Mouse (Mus musculus) 416B (cell line): ENCODE results near the gene Gm10153.

ENCODE experiments used
- DNase-seq: peaks from one replicate; pipeline ENCODE4 v3.0.0; 2011; ENCODE audit warnings: low read depth

The Gm10153 gene

DNA sequence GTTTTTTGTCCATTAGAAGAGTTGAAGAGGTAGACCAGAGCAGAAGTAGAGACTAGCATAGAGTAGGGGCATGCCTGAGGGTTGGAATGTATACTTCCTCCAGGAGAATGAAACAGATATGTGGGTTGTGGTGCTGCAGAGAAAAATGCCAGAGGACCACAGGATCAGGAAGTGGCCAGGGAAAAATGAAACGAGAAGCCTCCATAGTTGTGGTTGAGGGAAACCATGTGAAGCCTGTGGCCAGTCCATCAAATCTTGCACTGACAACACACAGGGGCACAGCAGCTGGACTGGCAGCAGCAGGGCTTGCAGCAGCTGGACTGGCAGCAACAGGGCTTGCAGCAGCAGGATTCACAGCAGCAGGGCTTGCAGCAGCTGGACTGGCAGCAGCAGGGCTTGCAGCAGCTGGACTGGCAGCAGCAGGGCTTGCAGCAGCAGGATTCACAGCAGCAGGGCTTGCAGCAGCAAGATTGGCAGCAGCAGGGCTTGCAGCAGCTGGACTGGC lies 46.6 kb downstream of the Gm10153 start:
- DNase-seq, result peak; percentile 3

GRCm38 (mm10) chr7:142140696-142141095 lies 49.5 kb downstream of the Gm10153 start:
- DNase-seq, result no peak
